Mouse (Mus musculus) intestine, embryonic 15.5 days (tissue): ENCODE data around the gene Rad51d. TPM values are rescaled to one million over a fixed set of nuclear protein-coding genes. Genes with fewer than 3 reads are reported as not detected.
"Not testable (repeated sequence)": the region's sequence is repeated elsewhere in the genome, so short reads cannot be mapped to it uniquely, and the experiment has no call there.

Source experiments
- ATAC-seq: fragments of 200-750 bp; cut with Nextera tagmentation; 2 replicates; pipeline ENCODE4 v1.8.0; 2017; ENCODE audit warnings: moderate TSS enrichment, moderate library complexity
- H3K27ac ChIP-seq: fragments of 300-500 bp; sonication (generic); 2 replicates; pipeline ENCODE4 v1.5.1; 2015; ENCODE audit warnings: mild to moderate bottlenecking, inconsistent platforms
- H3K27me3 ChIP-seq: fragments of 300-500 bp; sonication (generic); replicated peaks from 2 replicates; pipeline ENCODE4 v1.6.1; 2015; ENCODE audit warnings: inconsistent platforms
- H3K36me3 ChIP-seq: fragments of 300-500 bp; sonication (generic); 2 replicates; pipeline ENCODE4 v1.6.1; 2015; ENCODE audit warnings: inconsistent platforms
- H3K4me1 ChIP-seq: fragments of 300-500 bp; sonication (generic); replicated peaks from 2 replicates; pipeline ENCODE4 v1.6.1; 2015; ENCODE audit warnings: inconsistent platforms
- H3K4me2 ChIP-seq: fragments of 300-500 bp; sonication (generic); replicated peaks from 2 replicates; pipeline ENCODE4 v1.6.1; 2015; ENCODE audit warnings: mild to moderate bottlenecking, inconsistent platforms
- H3K4me3 ChIP-seq: fragments of 300-500 bp; sonication (generic); replicated peaks from 2 replicates; pipeline ENCODE4 v1.5.1; 2015; ENCODE audit warnings: inconsistent platforms
- H3K9ac ChIP-seq: fragments of 300-500 bp; sonication (generic); 2 replicates; pipeline ENCODE4 v1.6.1; 2015; ENCODE audit warnings: inconsistent platforms
- H3K9me3 ChIP-seq: fragments of 300-500 bp; sonication (generic); 2 replicates; pipeline ENCODE4 v1.6.1; 2016; ENCODE audit warnings: inconsistent platforms
- WGBS: fragments of 180-500 bp; shearing (Covaris S2); methylation state at CpG from one replicate; pipeline ENCODE4 v1.1.7; 2015; 5-methylcytosine and 5-hydroxymethylcytosine counted together
- polyA plus RNA-seq: library from polyadenylated mRNA; unstranded; fragments of >200 nt; fragmentation: Nextera tagmentation; extraction: Ambion mirVana; gene quantifications from 2 replicates; pipeline ENCODE4 v1.2.1, GENCODE M21; 2015

Rad51d gene
- polyA plus RNA-seq, 1 experiment from 2014 or later = 12.7 TPM

- H3K36me3 ChIP-seq, H3K4me3 ChIP-seq, H3K4me1 ChIP-seq, ATAC-seq, H3K27me3 ChIP-seq, H3K9me3 ChIP-seq, H3K9ac ChIP-seq, H3K27ac ChIP-seq, H3K4me2 ChIP-seq: not testable (repeated sequence)
- 74% methylated on average over 10 of the region's 10 CpGs for WGBS
Measured at GRCm38 (mm10) chr11:82832402-82832801, 58.0 kb downstream of the Rad51d start.

GRCm38 (mm10) chr11:82831008-82831893 is 59.2 kb downstream of the Rad51d start:
- Histone ChIP-seq H3K4me2 (peak overlapping the region; percentile 11; the same call in 1 of the 2 replicates), H3K27ac (no peak overlapping the region), H3K9ac (no peak overlapping the region), H3K9me3 (no peaks in the 10 kb centered on the region), H3K4me1 (peaks cover 9% of the 10 kb centered on the region; the same call in 1 of the 2 replicates), H3K4me3 (no peak overlapping the region), H3K27me3 (no peaks in the 10 kb centered on the region), H3K36me3 (no peaks in the 10 kb centered on the region)
- ATAC-seq = no peak
- 20% methylated on average over 10 of the region's 10 CpGs for WGBS

- no peak overlapping the region for H3K4me2 ChIP-seq
- no peak overlapping the region for H3K4me3 ChIP-seq
- no peak for ATAC-seq
- peaks cover 5% of the 10 kb centered on the region; the same call in 1 of the 2 replicates for H3K4me1 ChIP-seq
- H3K9ac ChIP-seq = no peak overlapping the region
- no peaks in the 10 kb centered on the region for H3K27me3 ChIP-seq
- H3K27ac ChIP-seq = no peak overlapping the region
- H3K36me3 ChIP-seq = no peaks in the 10 kb centered on the region
- no peaks in the 10 kb centered on the region for H3K9me3 ChIP-seq
Measured at GRCm38 (mm10) chr11:82826818-82827217, 63.6 kb downstream of the Rad51d start.

Other genes starting within 250 kb of the Rad51d start
- gene Cct6b, start 126.3 kb downstream of the Rad51d start, polyA plus RNA-seq = 0.18 and 0.28 TPM in 2 replicates
- gene Zfp830, start 126.3 kb downstream of the Rad51d start, polyA plus RNA-seq = 32.9 and 34.5 TPM in 2 replicates
- 20.4 and 22.5 TPM in 2 replicates for gene Lig3, start 109.5 kb downstream of the Rad51d start, polyA plus RNA-seq
- gene Rffl, start 19.4 kb downstream of the Rad51d start, polyA plus RNA-seq = 12.5 and 13.8 TPM in 2 replicates
- gene Fndc8, start 1.5 kb upstream of the Rad51d start, polyA plus RNA-seq = 0.15 and 0.23 TPM in 2 replicates
- 29.9 and 31.7 TPM in 2 replicates for gene Nle1, start 17.8 kb upstream of the Rad51d start, polyA plus RNA-seq
- gene Unc45b, start 19.9 kb upstream of the Rad51d start, polyA plus RNA-seq = 1.8 and 2.1 TPM in 2 replicates
- gene Slfn5, start 60.7 kb upstream of the Rad51d start, polyA plus RNA-seq = 1.9 TPM in 2 replicates
- gene Slfn9, start 101.2 kb upstream of the Rad51d start, polyA plus RNA-seq = 19.6 and 20.0 TPM in 2 replicates
- 0.45 and 0.54 TPM in 2 replicates for gene Slfn8, start 130.2 kb upstream of the Rad51d start, polyA plus RNA-seq
- 4.7 and 7.1 TPM in 2 replicates for gene Slfn2, start 174.5 kb upstream of the Rad51d start, polyA plus RNA-seq
- gene Slfn1, start 226.2 kb upstream of the Rad51d start, polyA plus RNA-seq = 0.49 and 0.66 TPM in 2 replicates